Mouse (Mus musculus): ENCODE measurements at regions not wholly inside any gene's neighbourhood (a gene's known extent, or its start where the extent isn't known, plus 50 kb on each side); places are given as distances from the start of the nearest gene placed in this dataset.

DNA sequence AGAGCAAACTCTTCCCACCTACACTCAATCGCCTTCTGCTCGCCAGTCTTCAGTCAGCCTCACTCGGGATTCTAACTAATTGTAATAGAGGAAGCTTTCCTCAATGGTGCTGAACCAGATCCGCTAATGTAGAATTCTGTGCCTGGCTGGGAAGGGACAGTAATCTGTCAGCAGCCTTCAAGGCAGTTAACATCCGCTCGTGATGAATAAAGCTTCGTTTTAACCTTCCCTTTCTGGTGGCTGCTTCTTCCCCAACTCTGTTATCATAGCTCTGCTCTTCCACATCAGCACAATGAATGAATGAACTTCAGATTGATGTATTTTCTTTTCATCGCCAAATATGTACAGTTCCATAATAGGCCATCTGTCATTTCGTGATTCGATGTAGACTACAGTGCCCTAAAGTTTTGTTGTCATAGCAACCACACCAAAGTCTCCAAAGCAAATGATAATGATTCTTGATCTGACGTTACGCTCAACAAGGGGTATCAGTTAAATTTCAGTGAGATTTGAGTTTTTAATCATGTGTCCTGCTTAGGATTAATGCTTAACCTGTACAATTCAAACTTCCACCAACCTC is 259.0 kb downstream of the Car8 start:
- TF ChIP-seq CTCF (conservative IDR thresholded peaks at IDR 0.05; ENCODE audit: insufficient read depth, insufficient read length, low read depth, low read length) (no peak), POLR2A (IDR thresholded peaks at IDR 0.05; ENCODE audit: low read depth, low read length) (no peak)
